25 mouse cellular contexts compared by ENCODE assay signal in genomic region chr7:64054996-64055395, GRCm38 (mm10).
"Had no signal": no experiment of that assay in that cellular context is flagged by ENCODE, and none has a peak within 500 bp of the region (broad histone marks: within the 10 kb centered on the region; RNA-seq: fewer than 3 reads in every experiment).

No protein-coding gene starts in this region.

- H3K36me3 ChIP-seq: heart, embryonic 10.5 days; heart, embryonic 12.5 days; hindbrain, embryonic 10.5 days; hindbrain, embryonic 12.5 days; intestine, embryonic 15.5 days; limb, embryonic 10.5 days; limb, embryonic 12.5 days; liver, embryonic 15.5 days had no signal

- H3K9ac ChIP-seq: heart, embryonic 12.5 days; hindbrain, embryonic 12.5 days; hindbrain, embryonic 14.5 days; intestine, embryonic 15.5 days; limb, embryonic 12.5 days; liver, embryonic 15.5 days had no signal

- ATAC-seq: hindbrain, embryonic 16.5 days; inflammation-experienced regulatory T-cells, adult 6 months; intestine, embryonic 15.5 days; intestine, postnatal 0 days had no signal

- H3K4me3 ChIP-seq: gastrocnemius, adult 2 months; heart, embryonic 10.5 days; heart, embryonic 12.5 days; hindbrain, embryonic 10.5 days; hindbrain, embryonic 12.5 days; intestine, embryonic 15.5 days; layer of hippocampus, adult 2 months; left cerebral cortex, adult 2 months; limb, embryonic 10.5 days; limb, embryonic 12.5 days; liver, embryonic 15.5 days had no signal

- DNase-seq: gastrocnemius, adult 2 months; gastrocnemius, postnatal 10 days; gastrocnemius, postnatal 25 days; heart, adult 18-20 months; heart, postnatal 10 days; heart, postnatal 4 days; kidney, adult 18-20 months; kidney, adult 8-10 months; kidney, postnatal 10 days; kidney, postnatal 25 days; kidney, postnatal 4 days had no signal

- H3K27me3 ChIP-seq: heart, embryonic 12.5 days; hindbrain, embryonic 12.5 days; intestine, embryonic 15.5 days; liver, embryonic 15.5 days had no signal

- H3K4me1 ChIP-seq: limb, embryonic 12.5 days had no signal

- H3K9me3 ChIP-seq: heart, embryonic 10.5 days; heart, embryonic 12.5 days; hindbrain, embryonic 10.5 days; hindbrain, embryonic 12.5 days; intestine, embryonic 15.5 days; limb, embryonic 10.5 days; limb, embryonic 12.5 days; liver, embryonic 15.5 days had no signal

- H3K4me2 ChIP-seq: heart, embryonic 12.5 days; hindbrain, embryonic 12.5 days; hindbrain, embryonic 14.5 days; intestine, embryonic 15.5 days; limb, embryonic 12.5 days; liver, embryonic 15.5 days had no signal

- H3K27ac ChIP-seq: gastrocnemius, adult 2 months; heart, embryonic 10.5 days; hindbrain, embryonic 10.5 days; hindbrain, embryonic 12.5 days; hindbrain, embryonic 14.5 days; intestine, embryonic 15.5 days; layer of hippocampus, adult 2 months; left cerebral cortex, adult 2 months; limb, embryonic 10.5 days; limb, embryonic 12.5 days had no signal
